Mouse (Mus musculus): ENCODE measurements around the gene H2-M10.2. TPM values are rescaled to one million over a fixed set of nuclear protein-coding genes. Genes with fewer than 3 reads are reported as not detected.

H2-M10.2 gene
- polyA plus RNA-seq, 1 experiment from 2014 or later, result 0.23 TPM

Other genes with a start within 250 kb of the H2-M10.2 start
- gene H2-T22, start 243.7 kb downstream of the H2-M10.2 start, polyA plus RNA-seq (2014; fragmentation: Nextera tagmentation; extraction: Ambion mirVana), result 7.2 and 8.0 TPM in 2 replicates
- not detected in 2 replicates for gene Gm6034, start 243.5 kb downstream of the H2-M10.2 start, polyA plus RNA-seq (2014; fragmentation: Nextera tagmentation; extraction: Ambion mirVana)
- 0.25 TPM in 1 of 2 replicates, not detected in the other for gene Gm11127, start 228.1 kb downstream of the H2-M10.2 start, polyA plus RNA-seq (2014; fragmentation: Nextera tagmentation; extraction: Ambion mirVana)
- not detected in 2 replicates for gene Gm19684, start 164.8 kb downstream of the H2-M10.2 start, polyA plus RNA-seq (2014; fragmentation: Nextera tagmentation; extraction: Ambion mirVana)
- gene Gm7030, start 157.1 kb downstream of the H2-M10.2 start, polyA plus RNA-seq (2014; fragmentation: Nextera tagmentation; extraction: Ambion mirVana), result not detected in 2 replicates
- gene Gm8909, start 118.0 kb downstream of the H2-M10.2 start, polyA plus RNA-seq (2014; fragmentation: Nextera tagmentation; extraction: Ambion mirVana), result not detected in 2 replicates
- not detected in 2 replicates for gene H2-T3, start 96.2 kb downstream of the H2-M10.2 start, polyA plus RNA-seq (2014; fragmentation: Nextera tagmentation; extraction: Ambion mirVana)
- gene Rpp21, start 28.4 kb downstream of the H2-M10.2 start, polyA plus RNA-seq (2014; fragmentation: Nextera tagmentation; extraction: Ambion mirVana), result 132 and 151 TPM in 2 replicates
- gene Trim39, start 14.2 kb downstream of the H2-M10.2 start, polyA plus RNA-seq (2014; fragmentation: Nextera tagmentation; extraction: Ambion mirVana), result 19.7 and 19.8 TPM in 2 replicates
- not detected in 2 replicates for gene H2-M10.1, start 39.7 kb upstream of the H2-M10.2 start, polyA plus RNA-seq (2014; fragmentation: Nextera tagmentation; extraction: Ambion mirVana)
- not detected in 2 replicates for gene H2-M10.3, start 81.9 kb upstream of the H2-M10.2 start, polyA plus RNA-seq (2014; fragmentation: Nextera tagmentation; extraction: Ambion mirVana)
- not detected in 2 replicates for gene H2-M10.4, start 175.8 kb upstream of the H2-M10.2 start, polyA plus RNA-seq (2014; fragmentation: Nextera tagmentation; extraction: Ambion mirVana)